Mouse (Mus musculus) kidney, embryonic 16.5 days (tissue): ENCODE data around the gene Kcnh4. TPM values are rescaled to one million over a fixed set of nuclear protein-coding genes. Genes with fewer than 3 reads are reported as not detected.
A peak's percentile ranks its signal among the peaks of the same experiment; 100 is the strongest.

Source experiments
- ATAC-seq: fragments of 200-750 bp; cut with Nextera tagmentation; 2 replicates; pipeline ENCODE4 v1.8.0; 2017; ENCODE audit warnings: moderate TSS enrichment; ENCODE audit not compliant: low FRiP score, low TSS enrichment
- H3K27ac ChIP-seq: fragments of 300-500 bp; sonication (generic); 2 replicates; pipeline ENCODE4 v1.5.1; 2014; ENCODE audit warnings: low read length
- H3K27me3 ChIP-seq: fragments of 300-500 bp; sonication (generic); 2 replicates; pipeline ENCODE4 v1.6.1; 2014; ENCODE audit warnings: low read length, control low read depth, mixed read lengths; ENCODE audit not compliant: insufficient read depth
- H3K36me3 ChIP-seq: fragments of 300-500 bp; sonication (generic); 2 replicates; pipeline ENCODE4 v1.6.1; 2014; ENCODE audit warnings: low read length, control low read depth, mixed read lengths; ENCODE audit not compliant: insufficient read depth
- H3K4me1 ChIP-seq: fragments of 300-500 bp; sonication (generic); 2 replicates; pipeline ENCODE4 v1.6.1; 2014; ENCODE audit warnings: low read length, control low read depth, mixed read lengths; ENCODE audit not compliant: insufficient read depth
- H3K4me2 ChIP-seq: fragments of 300-500 bp; sonication (generic); replicated peaks from 2 replicates; pipeline ENCODE4 v1.6.1; 2014; ENCODE audit warnings: low read depth, low read length
- H3K4me3 ChIP-seq: fragments of 300-500 bp; sonication (generic); 2 replicates; pipeline ENCODE4 v1.5.1; 2014; ENCODE audit warnings: mild to moderate bottlenecking, low read length
- H3K9ac ChIP-seq: fragments of 300-500 bp; sonication (generic); replicated peaks from 2 replicates; pipeline ENCODE4 v1.6.1; 2014; ENCODE audit warnings: low read length
- H3K9me3 ChIP-seq: fragments of 300-500 bp; sonication (generic); 2 replicates; pipeline ENCODE4 v1.6.1; 2016; ENCODE audit warnings: low read length, control low read depth
- WGBS: fragments of 180-500 bp; shearing (Covaris S2); extraction: QIAGEN DNeasy Blood & Tissue Kit; methylation state at CpG from one replicate; pipeline ENCODE4 v1.1.7; 2014; 5-methylcytosine and 5-hydroxymethylcytosine counted together
- polyA plus RNA-seq: library from polyadenylated mRNA; unstranded; fragments of >200 nt; fragmentation: Nextera tagmentation; extraction: Ambion mirVana; gene quantifications from 2 replicates; pipeline ENCODE4 v1.2.1, GENCODE M21; 2015

Gene Kcnh4
- polyA plus RNA-seq, 1 experiment from 2014 or later = not detected

GRCm38 (mm10) chr11:100789702-100790101 is 30.0 kb upstream of the Kcnh4 start:
- Histone ChIP-seq H3K9me3 (no peaks in the 10 kb centered on the region), H3K27me3 (no peaks in the 10 kb centered on the region), H3K4me3 (no peak overlapping the region), H3K36me3 (peaks cover 10% of the 10 kb centered on the region; the same call in 1 of the 2 replicates), H3K4me1 (no peaks in the 10 kb centered on the region; the same call in 1 of the 2 replicates), H3K9ac (no peak overlapping the region), H3K4me2 (no peak overlapping the region), H3K27ac (no peak overlapping the region)
- WGBS = 77% methylated on average over 3 of the region's 3 CpGs
- ATAC-seq = no peak

GRCm38 (mm10) chr11:100785774-100786173 is 26.0 kb upstream of the Kcnh4 start:
- H3K4me2 ChIP-seq = no peak overlapping the region
- no peak overlapping the region for H3K9ac ChIP-seq
- H3K4me1 ChIP-seq = no peaks in the 10 kb centered on the region; the same call in 1 of the 2 replicates
- 92% methylated on average over 2 of the region's 2 CpGs for WGBS
- ATAC-seq = no peak
- no peak overlapping the region for H3K4me3 ChIP-seq
- H3K9me3 ChIP-seq = no peaks in the 10 kb centered on the region
- no peaks in the 10 kb centered on the region for H3K27me3 ChIP-seq
- H3K36me3 ChIP-seq = peaks cover 22% of the 10 kb centered on the region
- no peak overlapping the region for H3K27ac ChIP-seq

- Histone ChIP-seq H3K36me3 (peaks cover 16% of the 10 kb centered on the region), H3K4me3 (no peak overlapping the region), H3K4me2 (no peak overlapping the region), H3K4me1 (no peaks in the 10 kb centered on the region; the same call in 1 of the 2 replicates), H3K9ac (no peak overlapping the region), H3K9me3 (no peaks in the 10 kb centered on the region), H3K27me3 (no peaks in the 10 kb centered on the region), H3K27ac (no peak overlapping the region)
- WGBS = 85% methylated on average over 8 of the region's 8 CpGs
- ATAC-seq = no peak
Observed at GRCm38 (mm10) chr11:100784286-100784685, 24.5 kb upstream of the Kcnh4 start.

GRCm38 (mm10) chr11:100782568-100782967 is 22.8 kb upstream of the Kcnh4 start:
- no peaks in the 10 kb centered on the region for H3K27me3 ChIP-seq
- H3K4me3 ChIP-seq = no peak overlapping the region
- H3K4me1 ChIP-seq = no peaks in the 10 kb centered on the region; the same call in 1 of the 2 replicates
- H3K36me3 ChIP-seq = peaks cover 16% of the 10 kb centered on the region
- WGBS = 87% methylated on average over 13 of the region's 13 CpGs
- no peak overlapping the region for H3K9ac ChIP-seq
- H3K9me3 ChIP-seq = no peaks in the 10 kb centered on the region
- H3K27ac ChIP-seq = no peak overlapping the region
- no peak overlapping the region for H3K4me2 ChIP-seq
- no peak for ATAC-seq

GRCm38 (mm10) chr11:100781763-100782475 is 22.2 kb upstream of the Kcnh4 start:
- WGBS = 83% methylated on average over 15 of the region's 15 CpGs
- H3K4me3 ChIP-seq = no peak overlapping the region
- no peaks in the 10 kb centered on the region; the same call in 1 of the 2 replicates for H3K4me1 ChIP-seq
- no peak overlapping the region for H3K9ac ChIP-seq
- H3K4me2 ChIP-seq = no peak overlapping the region
- H3K36me3 ChIP-seq = peaks cover 16% of the 10 kb centered on the region
- H3K27ac ChIP-seq = no peak overlapping the region
- no peaks in the 10 kb centered on the region for H3K9me3 ChIP-seq
- ATAC-seq = no peak
- no peaks in the 10 kb centered on the region for H3K27me3 ChIP-seq

- no peak overlapping the region for H3K27ac ChIP-seq
- no peak overlapping the region for H3K4me3 ChIP-seq
- H3K27me3 ChIP-seq = no peaks in the 10 kb centered on the region
- H3K9ac ChIP-seq = no peak overlapping the region
- H3K4me2 ChIP-seq = no peak overlapping the region
- 74% methylated on average over 8 of the region's 8 CpGs for WGBS
- no peak for ATAC-seq
- H3K4me1 ChIP-seq = no peaks in the 10 kb centered on the region
- no peaks in the 10 kb centered on the region for H3K9me3 ChIP-seq
- peaks cover 16% of the 10 kb centered on the region for H3K36me3 ChIP-seq
Observed at GRCm38 (mm10) chr11:100780247-100780646, 20.5 kb upstream of the Kcnh4 start.

- no peak overlapping the region for H3K27ac ChIP-seq
- no peaks in the 10 kb centered on the region for H3K27me3 ChIP-seq
- H3K9ac ChIP-seq = no peak overlapping the region
- no peaks in the 10 kb centered on the region for H3K9me3 ChIP-seq
- no peak overlapping the region for H3K4me3 ChIP-seq
- no peak overlapping the region for H3K4me2 ChIP-seq
- peaks cover 12% of the 10 kb centered on the region for H3K36me3 ChIP-seq
- 71% methylated on average over 3 of the region's 3 CpGs for WGBS
- ATAC-seq = no peak
- no peaks in the 10 kb centered on the region for H3K4me1 ChIP-seq
Observed at GRCm38 (mm10) chr11:100778069-100778468, 18.3 kb upstream of the Kcnh4 start.

- no peaks in the 10 kb centered on the region for H3K27me3 ChIP-seq
- H3K4me2 ChIP-seq = no peak overlapping the region
- no peak overlapping the region for H3K27ac ChIP-seq
- H3K4me1 ChIP-seq = no peaks in the 10 kb centered on the region
- H3K9ac ChIP-seq = no peak overlapping the region
- no peak for ATAC-seq
- WGBS = 88% methylated on average over 10 of the region's 10 CpGs
- no peak overlapping the region for H3K4me3 ChIP-seq
- H3K36me3 ChIP-seq = no peaks in the 10 kb centered on the region
- no peaks in the 10 kb centered on the region for H3K9me3 ChIP-seq
Observed at GRCm38 (mm10) chr11:100775921-100776320, 16.2 kb upstream of the Kcnh4 start.

GRCm38 (mm10) chr11:100774261-100774660 is 14.5 kb upstream of the Kcnh4 start:
- H3K27me3 ChIP-seq = no peaks in the 10 kb centered on the region
- H3K4me2 ChIP-seq = no peak overlapping the region
- no peaks in the 10 kb centered on the region for H3K9me3 ChIP-seq
- H3K9ac ChIP-seq = no peak overlapping the region
- H3K4me3 ChIP-seq = no peak overlapping the region
- no peaks in the 10 kb centered on the region for H3K36me3 ChIP-seq
- H3K4me1 ChIP-seq = peaks cover 5% of the 10 kb centered on the region
- no peak overlapping the region for H3K27ac ChIP-seq
- 87% methylated on average over 4 of the region's 4 CpGs for WGBS
- no peak for ATAC-seq

- H3K4me2 ChIP-seq = peak within 1 kb of the TSS; percentile 57
- no peaks in the 10 kb centered on the region for H3K36me3 ChIP-seq
- H3K27ac ChIP-seq = no peak within 1 kb of the TSS
- no peaks in the 10 kb centered on the region for H3K9me3 ChIP-seq
- peaks cover 5% of the 10 kb centered on the region for H3K4me1 ChIP-seq
- H3K27me3 ChIP-seq = no peaks in the 10 kb centered on the region
- peak within 1 kb of the TSS; percentile 64 for H3K4me3 ChIP-seq
- 18% methylated on average over 17 of the region's 17 CpGs for WGBS
- peak within 1 kb of the TSS; percentile 74 for H3K9ac ChIP-seq
- peak; percentile 60; the same call in 1 of the 2 replicates for ATAC-seq
Observed at GRCm38 (mm10) chr11:100770646-100771408, 11.1 kb upstream of the Kcnh4 start, which contains the start of gene Ghdc. Gene Ghdc, minus strand, starts transcription at chr11:100770957.
